Mouse (Mus musculus): ENCODE measurements around the gene Ciita. TPM values are rescaled to one million over a fixed set of nuclear protein-coding genes. Genes with fewer than 3 reads are reported as not detected.
A peak's percentile ranks its signal among the peaks of the same experiment; 100 is the strongest.

Gene Ciita
- polyA plus RNA-seq, 1 experiment = 13.2 TPM

DNA sequence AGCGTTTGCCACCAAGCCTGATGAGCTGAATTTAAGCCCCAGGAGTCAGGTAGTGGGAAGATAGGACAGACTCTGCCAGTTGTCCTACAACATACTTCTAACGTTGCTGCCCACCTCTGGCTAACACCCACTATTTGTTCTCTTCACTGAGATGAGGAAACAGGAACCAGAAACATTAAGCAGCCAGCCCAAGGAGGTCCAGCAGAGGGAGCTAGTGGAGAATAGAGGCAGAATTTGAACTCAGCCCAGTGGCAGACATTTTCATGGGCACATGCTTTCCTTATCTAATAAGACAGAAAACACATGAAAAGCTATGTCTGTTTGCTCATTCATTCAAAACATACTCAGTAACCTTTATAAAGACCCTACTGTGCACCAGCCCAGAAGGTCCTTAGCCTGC is 23.2 kb downstream of the Ciita start:
- Histone ChIP-seq H3K4me3 (replicated peaks; ENCODE audit: extremely low read depth, low read depth, low read length) (no peak overlapping the region), H3K4me1 (ENCODE audit: control insufficient read depth, insufficient read depth, low read length) (no peaks in the 10 kb centered on the region; the same call in 1 of the 2 replicates)
- DNase-seq = no peak
- TF ChIP-seq POLR2A (IDR thresholded peaks at IDR 0.05; ENCODE audit: borderline replicate concordance, extremely low read depth, low read depth, low read length) = no peak
- no peak for TF ChIP-seq CTCF (IDR thresholded peaks at IDR 0.05; ENCODE audit: insufficient read depth, low read length)
- 68% methylated on average over 2 of the region's 2 CpGs for WGBS

DNA sequence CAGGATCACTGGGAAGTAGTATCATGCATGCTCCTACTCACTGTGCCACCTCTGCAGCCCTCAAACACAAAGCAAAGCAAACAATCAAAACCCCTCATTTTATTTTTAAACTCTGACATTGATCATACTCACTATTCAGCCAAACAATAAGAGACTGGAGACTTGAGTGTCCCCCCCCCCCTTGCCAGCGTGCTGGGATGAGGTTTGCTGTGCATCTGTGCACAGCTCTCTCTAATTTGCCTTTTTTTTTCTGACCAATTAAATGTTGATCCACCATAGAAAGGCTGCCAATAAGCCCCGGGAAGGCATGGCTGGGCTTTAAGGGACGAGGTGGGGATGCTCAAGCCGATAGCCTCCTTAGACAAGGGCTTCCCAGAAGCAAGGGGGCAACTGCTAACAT is 27.6 kb downstream of the Ciita start:
- H3K4me1 ChIP-seq (ENCODE audit: control insufficient read depth, insufficient read depth, low read length) = no peaks in the 10 kb centered on the region
- WGBS = 72% methylated on average over 4 of the region's 4 CpGs
- H3K4me3 ChIP-seq (replicated peaks; ENCODE audit: extremely low read depth, low read depth, low read length) = no peak overlapping the region
- no peak for DNase-seq
- TF ChIP-seq POLR2A (IDR thresholded peaks at IDR 0.05; ENCODE audit: borderline replicate concordance, extremely low read depth, low read depth, low read length) (no peak), CTCF (IDR thresholded peaks at IDR 0.05; ENCODE audit: insufficient read depth, low read length) (no peak)

DNA sequence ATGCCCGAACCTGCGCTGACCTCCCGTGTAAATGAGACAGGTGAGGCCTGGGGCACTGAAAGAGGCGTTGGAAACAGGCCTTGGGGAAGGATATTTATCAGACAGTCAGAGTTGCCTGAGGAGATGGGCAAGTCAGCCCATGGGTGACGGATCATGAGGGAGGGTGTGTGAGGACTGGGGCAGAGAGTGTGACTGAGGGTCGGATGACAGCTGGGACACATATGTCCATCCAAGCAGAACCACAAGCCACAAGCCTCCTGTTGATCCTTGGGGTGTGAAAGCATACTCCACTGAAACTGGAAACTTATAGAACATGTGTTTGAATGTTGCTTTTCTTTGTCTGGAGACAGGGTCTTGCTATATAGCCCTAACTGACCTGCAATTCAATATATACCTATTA is 28.8 kb downstream of the Ciita start:
- no peaks in the 10 kb centered on the region for H3K4me1 ChIP-seq (ENCODE audit: control insufficient read depth, insufficient read depth, low read length)
- 61% methylated on average over 6 of the region's 6 CpGs for WGBS
- no peak for DNase-seq
- H3K4me3 ChIP-seq (replicated peaks; ENCODE audit: extremely low read depth, low read depth, low read length) = no peak overlapping the region
- TF ChIP-seq POLR2A (IDR thresholded peaks at IDR 0.05; ENCODE audit: borderline replicate concordance, extremely low read depth, low read depth, low read length) (no peak), CTCF (IDR thresholded peaks at IDR 0.05; ENCODE audit: insufficient read depth, low read length) (no peak)

DNA sequence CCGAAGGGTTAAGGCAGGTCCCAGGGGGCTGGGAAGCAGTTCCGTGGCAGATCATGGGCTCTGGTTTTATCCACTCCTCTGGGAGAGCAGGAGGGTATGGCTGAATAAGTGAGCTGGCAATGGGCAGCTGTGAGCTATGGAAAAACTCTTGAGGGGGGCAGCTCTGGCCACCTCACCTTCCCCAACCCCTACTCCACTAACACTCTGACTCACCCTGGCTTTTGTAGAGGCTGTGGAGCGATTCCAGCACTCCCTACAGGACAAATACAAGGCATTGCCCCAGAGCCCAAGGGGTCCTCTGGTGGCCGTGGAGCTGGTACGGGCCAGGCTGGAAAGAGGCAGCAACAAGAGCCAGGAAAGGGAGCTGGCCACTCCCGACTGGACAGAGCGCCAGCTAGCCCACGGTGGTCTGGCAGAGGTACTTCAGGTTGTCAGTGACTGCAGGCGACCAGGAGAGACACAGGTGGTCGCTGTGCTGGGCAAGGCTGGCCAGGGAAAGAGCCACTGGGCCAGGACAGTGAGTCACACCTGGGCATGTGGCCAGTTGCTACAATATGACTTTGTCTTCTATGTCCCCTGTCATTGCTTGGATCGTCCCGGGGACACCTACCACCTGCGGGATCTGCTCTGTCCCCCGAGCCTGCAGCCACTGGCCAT is 30.7 kb downstream of the Ciita start:
- TF ChIP-seq POLR2A (IDR thresholded peaks at IDR 0.05; ENCODE audit: borderline replicate concordance, extremely low read depth, low read depth, low read length) (no peak), CTCF (IDR thresholded peaks at IDR 0.05; ENCODE audit: insufficient read depth, low read length) (no peak)
- H3K4me3 ChIP-seq (replicated peaks; ENCODE audit: extremely low read depth, low read depth, low read length) = no peak overlapping the region
- DNase-seq = no peak
- 47% methylated on average over 14 of the region's 14 CpGs for WGBS
- no peaks in the 10 kb centered on the region for H3K4me1 ChIP-seq (ENCODE audit: control insufficient read depth, insufficient read depth, low read length)

DNA sequence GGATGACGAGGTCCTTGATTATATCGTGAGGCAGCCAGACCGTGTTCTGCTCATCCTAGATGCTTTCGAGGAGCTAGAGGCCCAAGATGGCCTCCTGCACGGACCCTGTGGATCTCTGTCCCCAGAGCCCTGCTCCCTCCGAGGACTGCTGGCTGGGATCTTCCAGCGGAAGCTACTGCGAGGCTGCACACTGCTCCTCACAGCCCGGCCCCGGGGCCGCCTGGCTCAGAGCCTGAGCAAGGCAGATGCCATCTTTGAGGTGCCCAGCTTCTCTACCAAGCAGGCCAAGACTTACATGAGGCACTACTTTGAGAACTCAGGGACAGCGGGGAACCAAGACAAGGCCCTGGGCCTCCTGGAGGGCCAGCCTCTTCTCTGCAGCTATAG is 31.3 kb downstream of the Ciita start:
- TF ChIP-seq POLR2A (IDR thresholded peaks at IDR 0.05; ENCODE audit: borderline replicate concordance, extremely low read depth, low read depth, low read length) = no peak
- TF ChIP-seq CTCF (IDR thresholded peaks at IDR 0.05; ENCODE audit: insufficient read depth, low read length) = no peak
- Histone ChIP-seq H3K4me3 (replicated peaks; ENCODE audit: extremely low read depth, low read depth, low read length) (no peak overlapping the region), H3K4me1 (ENCODE audit: control insufficient read depth, insufficient read depth, low read length) (no peaks in the 10 kb centered on the region)
- 86% methylated on average over 12 of the region's 12 CpGs for whole genome bisulfite sequencing
- DNase-seq = no peak

DNA sequence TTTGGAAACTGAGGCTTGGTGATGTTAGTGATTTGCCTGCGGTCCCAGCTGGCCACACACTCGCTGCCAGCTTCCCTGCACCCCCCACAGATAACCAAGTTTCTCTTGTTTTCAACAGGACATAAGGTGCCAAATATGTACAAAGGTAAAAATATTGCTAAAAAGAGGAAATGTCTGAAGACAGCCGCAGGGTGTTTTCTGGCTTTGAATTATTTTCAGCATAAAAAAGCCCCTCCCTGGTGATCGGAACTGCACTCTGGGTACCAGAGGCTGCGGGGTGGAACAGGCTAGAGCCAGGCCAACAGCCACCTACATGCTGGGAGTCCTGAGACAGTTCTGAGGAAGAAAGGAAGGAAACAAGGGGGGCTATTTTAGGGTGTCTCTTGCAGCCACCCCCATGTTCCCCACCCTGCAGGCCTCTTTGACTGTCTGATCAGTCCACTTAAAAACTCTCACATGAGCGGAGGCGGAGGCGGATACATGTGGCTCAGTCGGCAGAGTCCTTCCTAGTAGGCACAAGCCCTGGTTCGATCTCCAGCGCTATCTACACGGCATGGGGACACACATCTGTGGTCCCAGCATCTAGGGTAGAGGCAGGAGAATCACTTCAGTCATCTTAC is 36.2 kb downstream of the Ciita start:
- WGBS = 80% methylated on average over 12 of the region's 12 CpGs
- TF ChIP-seq CTCF (IDR thresholded peaks at IDR 0.05; ENCODE audit: insufficient read depth, low read length) (no peak), POLR2A (IDR thresholded peaks at IDR 0.05; ENCODE audit: borderline replicate concordance, extremely low read depth, low read depth, low read length) (no peak)
- no peak overlapping the region for H3K4me3 ChIP-seq (replicated peaks; ENCODE audit: extremely low read depth, low read depth, low read length)
- no peak for DNase-seq
- no peaks in the 10 kb centered on the region for H3K4me1 ChIP-seq (ENCODE audit: control insufficient read depth, insufficient read depth, low read length)

DNA sequence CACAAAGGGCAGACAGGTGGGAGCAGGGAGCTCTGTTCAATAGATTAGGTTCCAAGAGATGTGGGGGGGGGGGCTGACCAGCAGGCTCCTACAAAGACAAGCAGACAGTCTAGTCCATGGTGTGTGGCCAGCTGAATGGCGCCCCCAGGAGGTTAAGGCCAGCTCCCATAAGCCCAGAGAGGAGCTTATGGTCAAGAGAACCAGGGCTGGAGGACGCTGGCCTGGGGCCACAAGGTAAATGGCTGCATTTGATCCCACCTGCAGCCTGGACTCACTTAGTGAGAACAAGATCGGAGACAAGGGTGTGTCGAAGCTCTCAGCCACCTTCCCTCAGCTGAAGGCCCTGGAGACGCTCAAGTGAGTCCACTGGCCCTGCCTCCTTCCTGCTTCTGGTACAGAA is 38.2 kb downstream of the Ciita start:
- H3K4me1 ChIP-seq (ENCODE audit: control insufficient read depth, insufficient read depth, low read length) = no peaks in the 10 kb centered on the region
- no peak for DNase-seq
- 53% methylated on average over 5 of the region's 5 CpGs for WGBS

DNA sequence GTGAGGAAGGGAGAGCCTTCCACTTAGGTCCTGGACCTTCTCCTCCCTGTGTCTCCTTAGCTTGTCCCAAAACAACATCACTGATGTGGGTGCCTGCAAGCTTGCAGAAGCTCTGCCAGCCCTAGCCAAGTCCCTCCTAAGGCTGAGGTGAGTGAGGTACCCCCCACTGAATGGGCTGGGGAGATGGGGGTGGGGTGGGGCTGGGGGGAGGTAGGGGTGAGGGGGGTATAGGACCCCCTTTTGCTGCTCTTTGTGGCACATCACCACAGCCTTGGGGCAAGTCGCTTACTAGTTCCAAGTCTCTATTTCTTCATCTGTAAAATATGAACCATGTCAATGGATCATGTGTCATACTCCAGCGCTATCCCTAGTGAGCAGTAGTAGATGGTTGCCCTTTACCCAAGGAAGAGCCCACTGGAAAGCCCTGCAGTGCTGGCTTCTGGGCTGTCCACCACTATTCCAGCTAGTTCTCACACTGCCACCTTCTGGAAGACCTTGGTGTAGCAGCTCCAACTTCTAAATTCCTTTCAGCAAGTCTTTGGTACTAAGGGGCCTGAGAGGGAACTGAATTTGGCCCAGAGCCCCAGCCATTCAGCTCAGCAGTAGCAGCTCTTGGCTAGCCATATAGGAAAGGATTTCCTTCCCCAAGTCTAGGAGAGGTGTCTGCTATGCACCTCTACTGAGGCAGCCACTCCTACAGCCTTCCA is 41.2 kb downstream of the Ciita start:
- DNase-seq = peak; percentile 77
- Histone ChIP-seq H3K4me1 (ENCODE audit: control insufficient read depth, insufficient read depth, low read length) (no peaks in the 10 kb centered on the region), H3K4me3 (replicated peaks; ENCODE audit: extremely low read depth, low read depth, low read length) (no peak overlapping the region)
- no peak for TF ChIP-seq POLR2A (IDR thresholded peaks at IDR 0.05; ENCODE audit: borderline replicate concordance, extremely low read depth, low read depth, low read length)
- peak; percentile 64 for TF ChIP-seq CTCF (IDR thresholded peaks at IDR 0.05; ENCODE audit: insufficient read depth, low read length)
- WGBS = 42% methylated on average over 2 of the region's 2 CpGs

More for the DNA sequence above, 38.2 kb downstream of the Ciita start:
- TF ChIP-seq POLR2A (IDR thresholded peaks at IDR 0.05; ENCODE audit: borderline replicate concordance, extremely low read depth, low read depth, low read length) (no peak), CTCF (IDR thresholded peaks at IDR 0.05; ENCODE audit: insufficient read depth, low read length) (no peak)
- no peak overlapping the region for H3K4me3 ChIP-seq (replicated peaks; ENCODE audit: extremely low read depth, low read depth, low read length)

DNA sequence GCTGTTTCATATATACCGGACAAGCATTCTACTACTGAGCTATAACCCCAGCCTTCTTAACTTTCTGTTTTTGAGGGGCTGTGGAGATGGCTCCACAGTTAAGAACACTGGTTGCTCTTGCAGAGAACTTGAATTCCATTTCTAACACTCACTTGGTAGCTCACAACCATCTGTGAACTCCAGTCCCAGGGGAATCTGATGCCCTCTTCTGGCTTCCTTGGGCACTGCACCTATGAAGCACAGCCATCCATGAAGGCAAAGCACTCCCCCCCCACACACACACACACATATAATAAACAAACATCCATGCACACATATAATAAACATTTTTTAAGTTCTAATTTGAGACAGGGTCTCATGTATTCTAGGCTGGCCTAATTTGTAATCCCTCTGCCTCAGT is 43.0 kb downstream of the Ciita start:
- Histone ChIP-seq H3K4me3 (replicated peaks; ENCODE audit: extremely low read depth, low read depth, low read length) (no peak overlapping the region), H3K4me1 (ENCODE audit: control insufficient read depth, insufficient read depth, low read length) (no peaks in the 10 kb centered on the region)
- peak; percentile 75 for DNase-seq
- 80% methylated on average over 1 of the region's 1 CpGs for WGBS
- peak; percentile 80 for TF ChIP-seq CTCF (IDR thresholded peaks at IDR 0.05; ENCODE audit: insufficient read depth, low read length)
- no peak for TF ChIP-seq POLR2A (IDR thresholded peaks at IDR 0.05; ENCODE audit: borderline replicate concordance, extremely low read depth, low read depth, low read length)
